Mouse (Mus musculus) kidney, embryonic 14.5 days (tissue): Measurements from ENCODE around the gene Nova1. TPM values are rescaled to one million over a fixed set of nuclear protein-coding genes. Genes with fewer than 3 reads are reported as not detected.
A peak's percentile ranks its signal among the peaks of the same experiment; 100 is the strongest.

Experiments
- ATAC-seq: fragments of 200-750 bp; cut with Nextera tagmentation; 2 replicates; pipeline ENCODE4 v1.8.0; 2017; ENCODE audit warnings: moderate number of reproducible peaks, mild to moderate bottlenecking, moderate TSS enrichment, moderate library complexity; ENCODE audit not compliant: low FRiP score, low TSS enrichment
- H3K27ac ChIP-seq: fragments of 300-500 bp; sonication (generic); 2 replicates; pipeline ENCODE4 v1.5.1; 2014; ENCODE audit warnings: low read depth, mild to moderate bottlenecking, low read length, moderate library complexity, mixed read lengths
- H3K27me3 ChIP-seq: fragments of 300-500 bp; sonication (generic); 2 replicates; pipeline ENCODE4 v1.6.1; 2014; ENCODE audit warnings: mild to moderate bottlenecking, low read length; ENCODE audit not compliant: control insufficient read depth, insufficient read depth
- H3K36me3 ChIP-seq: fragments of 300-500 bp; sonication (generic); 2 replicates; pipeline ENCODE4 v1.6.1; 2014; ENCODE audit warnings: low read length, mixed read lengths; ENCODE audit not compliant: control insufficient read depth, insufficient read depth
- H3K4me1 ChIP-seq: fragments of 300-500 bp; sonication (generic); 2 replicates; pipeline ENCODE4 v1.6.1; 2014; ENCODE audit warnings: low read length, mixed read lengths; ENCODE audit not compliant: control insufficient read depth, insufficient read depth
- H3K4me2 ChIP-seq: fragments of 300-500 bp; sonication (generic); replicated peaks from 2 replicates; pipeline ENCODE4 v1.6.1; 2014; ENCODE audit warnings: low read depth, mild to moderate bottlenecking, low read length
- H3K4me3 ChIP-seq: fragments of 300-500 bp; sonication (generic); 2 replicates; pipeline ENCODE4 v1.5.1; 2014; ENCODE audit warnings: mild to moderate bottlenecking, low read length
- H3K9ac ChIP-seq: fragments of 300-500 bp; sonication (generic); 2 replicates; pipeline ENCODE4 v1.6.1; 2014; ENCODE audit warnings: low read depth, mild to moderate bottlenecking, low read length, moderate library complexity
- H3K9me3 ChIP-seq: fragments of 300-500 bp; sonication (generic); 2 replicates; pipeline ENCODE4 v1.6.1; 2016; ENCODE audit warnings: low read length; ENCODE audit not compliant: control insufficient read depth
- WGBS: fragments of 180-500 bp; shearing (Covaris S2); extraction: QIAGEN DNeasy Blood & Tissue Kit; methylation state at CpG from one replicate; pipeline ENCODE4 v1.1.7; 2014; 5-methylcytosine and 5-hydroxymethylcytosine counted together
- polyA plus RNA-seq: library from polyadenylated mRNA; unstranded; fragments of >200 nt; fragmentation: Nextera tagmentation; extraction: Ambion mirVana; gene quantifications from 2 replicates; pipeline ENCODE4 v1.2.1, GENCODE M21; 2014

Nova1 gene
- 1.9 and 2.8 TPM in 2 replicates for polyA plus RNA-seq

DNA sequence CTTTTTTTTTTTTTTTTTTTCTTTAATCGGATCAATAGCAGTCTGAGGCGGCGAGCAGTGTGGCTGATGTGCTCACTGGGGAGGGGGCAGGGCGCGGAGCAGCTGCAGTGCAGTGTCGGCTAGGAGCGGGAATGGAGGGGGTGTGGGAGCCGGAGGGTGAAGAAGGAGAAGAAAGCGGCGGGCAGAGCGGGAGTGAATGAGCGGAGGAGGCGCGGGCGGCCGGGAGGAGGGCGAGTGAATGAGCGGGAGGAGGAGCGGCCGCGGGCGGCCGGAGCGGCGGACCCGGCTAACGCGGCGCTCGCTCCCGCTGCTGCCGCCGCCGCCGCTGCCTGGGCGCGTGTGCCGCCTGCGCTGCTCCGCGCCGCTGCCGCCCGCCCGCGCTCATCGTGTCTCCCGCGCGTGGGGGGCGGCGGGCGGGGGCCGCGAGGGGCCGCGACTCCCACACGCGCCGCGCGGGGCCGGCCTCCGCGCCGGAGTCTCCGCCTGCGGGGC lies at the start of gene Nova1:
Gene Nova1, minus strand, starts transcription at position 74 of the 492 bp plus-strand sequence.
- peak within 1 kb of the TSS; percentile 88 for H3K4me2 ChIP-seq
- peak within 1 kb of the TSS; percentile 73 for H3K9ac ChIP-seq
- H3K36me3 ChIP-seq, result no peaks in the 10 kb centered on the region
- no peaks in the 10 kb centered on the region for H3K27me3 ChIP-seq
- H3K27ac ChIP-seq, result peak within 1 kb of the TSS; percentile 71; the same call in 1 of the 2 replicates
- ATAC-seq, result peak; percentile 88
- no peaks in the 10 kb centered on the region for H3K4me1 ChIP-seq
- H3K9me3 ChIP-seq, result no peaks in the 10 kb centered on the region
- peak within 1 kb of the TSS; percentile 79 for H3K4me3 ChIP-seq
- under 1% methylated on average over 20 of the region's 68 CpGs for WGBS

DNA sequence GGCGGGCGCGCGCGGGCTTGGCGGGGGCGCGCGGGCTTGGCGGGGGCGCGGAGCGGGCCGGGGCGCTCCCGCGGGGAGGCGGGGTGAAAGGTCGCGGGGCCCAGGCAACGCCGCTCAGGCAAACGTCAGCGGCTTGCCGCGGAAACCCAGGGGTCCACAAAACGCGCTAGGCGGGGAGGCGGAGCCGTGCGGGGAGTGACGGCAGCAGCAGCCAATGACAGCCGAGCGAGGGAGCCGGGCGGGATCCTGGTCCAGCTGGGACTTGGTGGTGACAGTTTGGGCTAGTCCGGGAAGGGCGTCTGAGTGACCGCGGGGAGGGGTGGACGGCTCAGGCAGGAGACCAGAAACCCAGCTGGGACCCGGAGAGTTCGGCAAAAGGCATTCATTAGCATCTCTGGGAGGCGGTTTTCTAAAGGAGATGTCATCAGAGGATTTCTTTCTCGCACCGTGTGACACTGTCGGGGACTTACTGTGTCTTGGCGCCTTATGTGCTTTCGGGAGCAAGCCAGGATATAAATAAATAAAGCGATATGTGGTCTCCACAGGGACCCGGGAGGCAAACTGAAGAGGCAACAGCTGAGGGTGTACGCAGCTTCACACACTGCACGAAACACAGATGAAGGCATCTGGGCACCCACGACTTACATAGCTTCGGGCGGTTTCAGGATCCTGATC lies 756 bp upstream of the Nova1 start:
- Histone ChIP-seq H3K4me3 (peak overlapping the region; percentile 79), H3K9me3 (no peaks in the 10 kb centered on the region), H3K27ac (no peak overlapping the region), H3K4me1 (no peaks in the 10 kb centered on the region), H3K36me3 (no peaks in the 10 kb centered on the region), H3K27me3 (no peaks in the 10 kb centered on the region), H3K9ac (peak overlapping the region; percentile 73), H3K4me2 (peak overlapping the region; percentile 88)
- ATAC-seq, result peak; percentile 98
- WGBS, result 2% methylated on average over 55 of the region's 57 CpGs

DNA sequence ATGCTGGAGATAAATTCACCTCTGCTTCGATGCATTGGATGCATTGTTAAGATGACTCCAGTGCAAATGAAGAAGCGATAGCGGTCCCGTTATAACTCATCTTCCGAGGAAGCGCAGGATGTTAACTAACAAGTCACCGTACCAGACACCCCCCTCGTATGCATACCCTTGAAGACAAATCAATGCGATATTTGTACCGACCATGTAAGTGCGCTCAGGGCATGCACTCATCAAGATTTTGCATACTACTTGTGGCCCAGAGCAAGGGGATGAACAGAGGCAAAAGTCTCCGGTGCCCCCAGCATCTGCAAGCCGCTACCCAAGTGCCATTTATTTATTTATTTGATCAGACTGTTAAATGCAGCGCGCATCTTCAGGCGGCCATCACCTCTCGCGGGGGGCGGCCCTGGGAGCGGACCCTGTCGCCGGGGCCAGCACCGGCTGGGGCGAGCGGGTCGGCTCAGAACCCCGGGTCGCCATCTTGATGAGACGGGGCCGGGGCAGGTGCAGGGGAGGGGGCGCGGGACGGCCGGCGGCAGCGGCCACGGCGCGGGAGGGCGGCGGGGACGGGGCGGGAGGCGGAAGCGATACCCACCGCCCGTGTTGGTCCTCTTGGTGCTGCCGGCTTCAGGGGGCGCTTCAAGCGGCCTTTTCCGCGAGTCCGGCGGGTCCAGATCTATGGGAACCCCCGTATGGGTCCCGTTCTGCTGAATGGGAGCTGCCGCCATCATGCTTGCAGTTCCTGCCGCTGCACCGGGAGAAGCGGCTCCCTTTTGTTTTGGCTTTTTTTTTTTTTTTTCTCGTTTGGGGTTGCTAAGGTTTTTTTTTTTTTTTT lies 491 bp downstream of the Nova1 start:
- Histone ChIP-seq H3K4me3 (peak overlapping the region; percentile 79), H3K27ac (no peak overlapping the region), H3K9ac (peak overlapping the region; percentile 73), H3K27me3 (no peaks in the 10 kb centered on the region), H3K4me2 (peak overlapping the region; percentile 88), H3K36me3 (no peaks in the 10 kb centered on the region), H3K4me1 (no peaks in the 10 kb centered on the region), H3K9me3 (no peaks in the 10 kb centered on the region)
- ATAC-seq, result peak; percentile 22; the same call in 1 of the 2 replicates
- WGBS, result under 1% methylated on average over 44 of the region's 61 CpGs

DNA sequence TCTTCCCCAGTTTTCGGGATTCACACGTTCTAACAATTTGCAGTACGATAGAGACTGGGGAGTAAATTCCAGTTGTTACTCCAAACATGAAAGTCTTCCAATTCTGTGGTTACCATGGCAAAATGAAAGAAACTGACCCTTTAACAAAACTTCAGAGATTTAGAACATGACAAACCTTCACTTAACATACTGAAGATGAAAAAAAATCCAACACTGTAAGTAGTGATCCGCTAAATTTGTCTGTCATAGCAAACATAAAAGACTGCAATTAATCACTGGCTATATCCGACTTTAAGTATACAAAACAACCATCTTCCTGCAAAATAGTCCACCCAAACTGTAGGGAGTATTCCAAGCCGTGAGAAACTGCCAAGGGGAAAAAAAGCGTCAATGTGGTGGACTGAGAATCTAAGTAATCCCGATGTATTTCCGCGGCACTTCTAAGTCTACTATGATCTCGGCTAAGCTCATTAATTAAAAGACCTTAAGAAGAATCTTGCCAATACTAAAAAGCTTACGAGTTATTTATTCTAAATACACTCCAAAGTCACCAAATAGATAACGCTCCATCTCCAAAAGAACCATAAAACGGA lies 1.4 kb downstream of the Nova1 start:
- no peak overlapping the region for H3K27ac ChIP-seq
- no peak overlapping the region for H3K9ac ChIP-seq
- H3K27me3 ChIP-seq, result no peaks in the 10 kb centered on the region
- 12% methylated on average over 14 of the region's 14 CpGs for WGBS
- H3K9me3 ChIP-seq, result no peaks in the 10 kb centered on the region
- H3K4me1 ChIP-seq, result no peaks in the 10 kb centered on the region
- peak overlapping the region; percentile 88 for H3K4me2 ChIP-seq
- no peak for ATAC-seq
- H3K4me3 ChIP-seq, result peak overlapping the region; percentile 79
- H3K36me3 ChIP-seq, result no peaks in the 10 kb centered on the region

DNA sequence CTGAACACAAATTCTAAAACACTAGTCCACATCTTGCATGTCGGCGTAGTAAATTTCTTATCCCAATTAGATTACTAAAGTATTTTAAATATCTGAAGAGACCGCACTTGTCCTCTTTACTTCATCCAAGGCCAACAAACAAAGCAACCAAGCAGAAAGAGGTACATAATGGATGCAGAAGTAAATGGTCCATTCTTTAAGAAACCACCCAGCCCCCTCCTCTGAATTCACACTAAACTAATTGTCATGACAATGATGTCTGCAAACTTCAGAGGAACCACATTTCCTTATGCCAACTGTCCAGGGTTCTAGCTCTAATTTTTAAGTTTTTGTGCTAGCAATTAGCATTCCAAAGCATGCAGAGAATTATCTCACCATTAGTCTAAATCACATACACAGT lies 2.4 kb downstream of the Nova1 start:
- no peak for ATAC-seq
- no peak overlapping the region for H3K9ac ChIP-seq
- H3K4me1 ChIP-seq, result no peaks in the 10 kb centered on the region
- no peaks in the 10 kb centered on the region for H3K27me3 ChIP-seq
- no peak overlapping the region for H3K27ac ChIP-seq
- whole genome bisulfite sequencing, result 89% methylated on average over 3 of the region's 3 CpGs
- no peak overlapping the region for H3K4me3 ChIP-seq
- no peak overlapping the region for H3K4me2 ChIP-seq
- no peaks in the 10 kb centered on the region for H3K36me3 ChIP-seq
- H3K9me3 ChIP-seq, result no peaks in the 10 kb centered on the region

DNA sequence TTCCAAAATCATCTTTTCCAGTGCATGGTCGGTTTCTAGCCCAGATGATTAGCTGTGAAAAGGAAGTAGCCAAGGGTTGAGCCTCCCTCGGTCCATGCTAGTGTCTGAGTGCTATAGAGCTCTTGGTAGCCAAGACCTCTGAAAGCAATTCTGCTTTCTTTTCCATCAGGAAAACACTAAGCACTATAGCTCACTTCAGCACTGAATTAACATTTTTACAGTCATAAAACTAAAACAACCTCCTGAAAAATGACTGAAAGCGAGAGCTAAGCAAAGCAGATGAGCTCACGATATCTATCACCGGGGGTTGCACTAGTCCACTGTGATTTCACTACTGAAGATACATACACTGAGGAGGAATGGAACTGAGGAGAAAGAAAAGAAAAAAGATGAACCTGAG lies 3.0 kb downstream of the Nova1 start:
- H3K36me3 ChIP-seq, result no peaks in the 10 kb centered on the region

DNA sequence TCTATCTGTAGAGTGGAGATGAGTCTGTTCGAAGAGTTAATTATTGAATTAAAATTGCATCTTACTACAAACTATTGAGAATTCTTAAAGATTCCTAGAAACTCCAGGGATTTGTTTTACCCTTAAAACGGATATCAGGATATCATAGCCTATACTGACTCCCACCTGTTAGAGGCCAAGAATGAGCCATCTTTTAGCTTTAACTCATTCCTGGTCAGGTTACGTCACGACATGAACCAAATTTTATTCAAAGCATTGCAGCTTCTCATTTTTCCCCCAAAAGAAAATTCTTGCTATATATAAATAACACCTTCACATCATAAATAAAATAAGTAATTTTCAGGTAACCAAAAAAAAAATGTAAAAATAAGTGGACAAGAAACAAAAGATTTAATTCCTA lies 3.9 kb downstream of the Nova1 start:
- WGBS, result 79% methylated on average over 4 of the region's 4 CpGs
- no peak overlapping the region for H3K27ac ChIP-seq
- H3K36me3 ChIP-seq, result no peaks in the 10 kb centered on the region
- no peak overlapping the region for H3K9ac ChIP-seq
- no peaks in the 10 kb centered on the region for H3K4me1 ChIP-seq
- H3K27me3 ChIP-seq, result no peaks in the 10 kb centered on the region
- H3K9me3 ChIP-seq, result no peaks in the 10 kb centered on the region
- no peak for ATAC-seq
- H3K4me2 ChIP-seq, result no peak overlapping the region
- H3K4me3 ChIP-seq, result no peak overlapping the region

More for the DNA sequence above, 3.0 kb downstream of the Nova1 start:
- Histone ChIP-seq H3K4me2 (no peak overlapping the region), H3K4me3 (no peak overlapping the region), H3K9ac (no peak overlapping the region), H3K9me3 (no peaks in the 10 kb centered on the region), H3K27ac (no peak overlapping the region), H3K27me3 (no peaks in the 10 kb centered on the region), H3K4me1 (no peaks in the 10 kb centered on the region)
- no peak for ATAC-seq
- WGBS, result 77% methylated on average over 5 of the region's 5 CpGs

DNA sequence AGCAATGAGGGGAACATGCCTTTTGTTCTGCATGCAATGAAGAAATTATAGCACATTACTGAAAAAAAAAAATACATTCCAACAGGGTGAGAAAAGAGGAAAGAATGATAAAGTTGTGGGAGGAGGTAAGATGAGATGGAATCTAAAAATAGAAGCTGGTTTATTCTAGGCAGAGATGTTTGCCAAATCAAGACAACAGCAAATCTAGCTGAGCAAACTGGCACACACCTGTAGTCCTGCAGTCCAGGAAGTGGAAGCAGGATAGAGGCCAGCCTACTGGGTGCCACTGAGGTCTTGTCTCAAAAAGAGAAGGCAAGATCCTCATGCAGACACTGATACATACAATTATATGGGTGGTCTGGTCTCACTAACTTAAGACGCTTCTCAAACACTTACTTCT lies 17.4 kb downstream of the Nova1 start:
- no peaks in the 10 kb centered on the region for H3K27me3 ChIP-seq
- H3K4me1 ChIP-seq, result no peaks in the 10 kb centered on the region
- H3K27ac ChIP-seq, result no peak overlapping the region
- H3K36me3 ChIP-seq, result no peaks in the 10 kb centered on the region
- no peaks in the 10 kb centered on the region for H3K9me3 ChIP-seq
- no peak overlapping the region for H3K4me3 ChIP-seq
- ATAC-seq, result no peak
- no peak overlapping the region for H3K4me2 ChIP-seq
- WGBS, result 86% methylated on average over 1 of the region's 1 CpGs
- H3K9ac ChIP-seq, result no peak overlapping the region
